Mouse (Mus musculus): ENCODE measurements at regions not wholly inside any gene's neighbourhood (a gene's known extent, or its start where the extent isn't known, plus 50 kb on each side); places are given as distances from the start of the nearest gene placed in this dataset.
"Not testable (repeated sequence)": the region's sequence is repeated elsewhere in the genome, so short reads cannot be mapped to it uniquely, and the experiment has no call there.

- DNase-seq (ENCODE audit: low spot score in 2 of 2), result no peak
These were observed 121.5 kb downstream of the Zfp36l1 start for GRCm38 (mm10) chr12:79991279-79991678.

GRCm38 (mm10) chr12:79990751-79991150 lies 122.1 kb downstream of the Zfp36l1 start:
- no peak for DNase-seq (ENCODE audit: low spot score in 2 of 2)

- DNase-seq (ENCODE audit: low spot score in 2 of 2), result no peak
These were observed 123.2 kb downstream of the Zfp36l1 start for GRCm38 (mm10) chr12:79989582-79990110.

- peak in 1 of 2 experiments; percentile 34 for DNase-seq (ENCODE audit: low spot score in 2 of 2)
These were observed 124.1 kb downstream of the Zfp36l1 start for GRCm38 (mm10) chr12:79988401-79989358.

GRCm38 (mm10) chr12:79986241-79986976 lies 126.4 kb downstream of the Zfp36l1 start:
- DNase-seq (ENCODE audit: low spot score in 2 of 2), result no peak

GRCm38 (mm10) chr12:79984985-79985747 lies 127.6 kb downstream of the Zfp36l1 start:
- DNase-seq (ENCODE audit: low spot score in 2 of 2), result no peak

GRCm38 (mm10) chr12:79984025-79984790 lies 128.6 kb downstream of the Zfp36l1 start:
- DNase-seq (ENCODE audit: low spot score in 2 of 2), result no peak

- no peak for DNase-seq (ENCODE audit: low spot score in 2 of 2)
These were observed 129.6 kb downstream of the Zfp36l1 start for GRCm38 (mm10) chr12:79983232-79983631.

GRCm38 (mm10) chr12:79982497-79982896 lies 130.3 kb downstream of the Zfp36l1 start:
- not testable (repeated sequence) for DNase-seq (ENCODE audit: low spot score in 2 of 2)

GRCm38 (mm10) chr12:79980711-79981110 lies 132.1 kb downstream of the Zfp36l1 start:
- DNase-seq (ENCODE audit: low spot score in 2 of 2), result no peak

- DNase-seq (ENCODE audit: low spot score in 2 of 2), result peak in 1 of 2 experiments; percentile 5
These were observed 135.7 kb downstream of the Zfp36l1 start for GRCm38 (mm10) chr12:79977136-79977535.

- no peak for DNase-seq (ENCODE audit: low spot score in 2 of 2)
These were observed 137.2 kb downstream of the Zfp36l1 start for GRCm38 (mm10) chr12:79975466-79976239.

- DNase-seq (ENCODE audit: low spot score in 2 of 2), result no peak
These were observed 137.8 kb downstream of the Zfp36l1 start for GRCm38 (mm10) chr12:79975050-79975449.

GRCm38 (mm10) chr12:79974530-79974929 lies 138.3 kb downstream of the Zfp36l1 start:
- DNase-seq (ENCODE audit: low spot score in 2 of 2), result no peak

- no peak for DNase-seq (ENCODE audit: low spot score in 2 of 2)
These were observed 139.1 kb downstream of the Zfp36l1 start for GRCm38 (mm10) chr12:79973566-79974230.

GRCm38 (mm10) chr12:79970981-79971390 lies 141.8 kb downstream of the Zfp36l1 start:
- DNase-seq (ENCODE audit: low spot score in 2 of 2), result peak in 1 of 2 experiments; percentile 43

GRCm38 (mm10) chr12:79970227-79970901 lies 142.4 kb downstream of the Zfp36l1 start:
- no peak for DNase-seq (ENCODE audit: low spot score in 2 of 2)

All from adrenal gland, adult 18-20 months (tissue).